Mouse (Mus musculus) CH12F3 (cell line): ENCODE results near the gene Ptpn13.

Experiments
- in situ Hi-C: fragments of 300-500 bp; cut with MboI; formaldehyde crosslinking; loops from 2 replicates; pipeline ENCODE4 v1.14.3; 2020; ENCODE audit warnings: low sequenced_read_pairs

Ptpn13 gene

GRCm38 (mm10) chr5:103453361-103454140 lies 28.6 kb downstream of the Ptpn13 start:
- in situ Hi-C loops: no loop called here

DNA sequence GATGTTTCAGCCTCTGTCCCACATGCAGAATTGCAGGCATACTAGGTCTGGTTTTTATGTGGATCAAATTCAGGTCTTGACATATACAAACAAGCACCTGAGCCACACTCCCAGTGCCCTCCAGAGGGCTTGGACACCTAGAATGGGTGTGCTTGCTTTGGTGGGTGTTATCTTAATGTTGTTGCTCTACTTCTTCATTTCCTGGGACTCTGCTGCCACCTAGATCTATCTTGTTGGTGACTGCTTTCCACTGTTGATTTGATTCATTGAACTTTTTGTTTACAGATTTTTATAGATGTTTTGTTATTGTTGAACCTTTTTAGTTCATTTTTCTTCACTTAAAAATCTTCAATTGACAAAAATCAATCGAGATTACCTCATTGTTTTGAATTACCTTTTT lies 31.8 kb downstream of the Ptpn13 start:
- in situ Hi-C loops: no loop called here

DNA sequence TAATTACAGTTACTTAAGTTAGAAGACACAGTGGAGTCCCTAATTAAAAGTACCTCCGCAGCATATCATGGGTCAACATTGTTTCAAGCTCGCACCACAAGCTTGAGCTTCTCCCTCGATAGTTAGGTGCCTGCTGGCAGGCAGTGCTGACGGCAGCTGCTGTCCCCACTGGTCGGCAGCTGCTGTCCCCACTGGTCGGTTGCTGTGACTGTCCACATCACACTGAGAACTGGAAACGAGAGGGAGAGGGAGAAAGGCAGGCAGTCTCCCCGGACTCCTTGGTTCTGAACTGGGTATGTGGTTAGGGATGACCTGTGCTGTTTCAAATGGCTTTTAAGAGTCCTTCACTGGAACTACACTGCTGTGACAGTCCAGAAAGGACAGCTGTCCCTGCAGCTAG lies 33.4 kb downstream of the Ptpn13 start:
- in situ Hi-C loops: no loop called here

GRCm38 (mm10) chr5:103458959-103459675 lies 34.1 kb downstream of the Ptpn13 start:
- in situ Hi-C loops: no loop called here

- in situ Hi-C loops: no loop called here
Measured at GRCm38 (mm10) chr5:103460903-103461302, 35.9 kb downstream of the Ptpn13 start.

DNA sequence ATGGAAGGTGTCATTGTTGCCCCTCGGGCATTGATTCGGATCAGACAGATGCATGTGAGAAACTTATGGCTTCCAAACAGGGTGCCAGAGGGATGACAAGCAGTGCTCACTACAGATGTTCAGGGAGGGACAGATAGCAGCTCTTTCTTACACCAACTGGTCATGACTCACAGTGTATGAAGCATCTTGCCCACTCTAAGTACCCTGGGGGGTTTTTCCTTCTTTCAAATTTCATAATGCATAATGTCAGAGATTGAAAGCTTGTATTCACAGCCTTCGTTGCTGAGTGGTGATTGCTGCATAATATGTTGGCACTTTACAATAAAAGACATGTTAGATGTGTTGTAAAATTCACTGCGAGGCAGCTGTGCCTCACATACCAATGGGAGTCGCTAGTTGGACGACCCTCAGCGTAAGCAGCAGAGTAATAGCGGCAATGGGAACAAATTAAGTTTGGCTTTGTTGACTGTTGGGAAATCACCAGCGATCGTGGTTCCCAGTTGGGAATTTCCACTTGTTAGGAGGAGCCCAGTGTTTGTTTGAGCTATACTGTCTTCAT lies 38.7 kb downstream of the Ptpn13 start:
- in situ Hi-C loops: no loop called here

DNA sequence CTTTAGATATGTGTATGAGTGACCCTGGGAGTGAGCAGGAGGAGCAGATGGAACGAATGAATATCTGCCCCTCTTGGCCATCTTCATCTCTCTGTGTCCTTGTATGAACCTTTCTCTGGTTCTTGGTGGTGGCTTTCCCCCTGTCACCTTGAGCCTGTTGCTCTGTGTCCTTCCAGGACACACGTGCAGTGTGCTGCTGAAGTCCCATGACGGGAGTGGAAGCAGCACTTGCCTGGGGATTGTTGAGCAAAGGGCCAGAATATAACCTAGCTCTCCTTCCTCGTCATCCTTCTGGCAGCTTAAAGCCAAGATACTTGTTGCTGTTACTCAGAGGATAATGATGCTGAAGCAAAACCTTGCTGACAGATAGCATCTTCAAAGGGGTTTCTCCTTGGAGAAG lies 39.3 kb downstream of the Ptpn13 start:
- in situ Hi-C loops: no loop called here

- in situ Hi-C loops: no loop called here
Measured at GRCm38 (mm10) chr5:103464771-103465170, 39.8 kb downstream of the Ptpn13 start.

GRCm38 (mm10) chr5:103472670-103473069 lies 47.7 kb downstream of the Ptpn13 start:
- in situ Hi-C loops: no loop called here

DNA sequence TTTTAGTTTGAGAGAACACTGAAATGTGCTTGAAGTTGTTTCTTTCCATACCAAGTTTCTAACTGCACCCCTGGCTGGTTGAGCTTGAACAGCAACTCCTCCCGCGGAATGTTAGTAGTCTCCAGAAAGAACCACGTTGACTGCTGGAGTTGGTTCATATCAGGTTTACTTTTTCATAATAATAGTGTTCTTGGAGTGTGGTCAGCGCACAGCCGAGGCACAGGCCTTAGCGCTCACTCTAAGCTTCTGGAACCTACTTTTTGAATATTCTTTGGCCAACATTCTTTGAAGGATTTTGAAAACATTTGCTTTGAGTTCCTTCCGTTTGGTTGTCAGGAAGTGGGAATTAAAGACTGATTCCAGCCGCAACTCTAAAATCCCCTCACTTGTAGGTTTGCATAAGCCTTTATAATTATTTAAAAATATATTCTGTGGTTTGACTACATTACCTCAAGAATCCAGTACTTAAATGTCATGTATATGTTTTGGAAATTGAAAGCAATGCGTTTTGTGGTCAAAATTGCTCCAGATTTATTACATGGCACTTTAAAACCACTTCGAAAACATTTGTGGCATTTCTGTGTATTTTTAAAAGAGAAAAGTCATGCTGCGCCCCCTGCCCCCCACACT lies 48.6 kb downstream of the Ptpn13 start:
- in situ Hi-C loops: no loop called here

GRCm38 (mm10) chr5:103474259-103474658 lies 49.3 kb downstream of the Ptpn13 start:
- in situ Hi-C loops: no loop called here

- in situ Hi-C loops: no loop called here
Measured at GRCm38 (mm10) chr5:103475503-103475902, 50.5 kb downstream of the Ptpn13 start.

- in situ Hi-C loops: no loop called here
Measured at GRCm38 (mm10) chr5:103479503-103479902, 54.5 kb downstream of the Ptpn13 start.

GRCm38 (mm10) chr5:103481222-103481621 lies 56.2 kb downstream of the Ptpn13 start:
- in situ Hi-C loops: no loop called here

GRCm38 (mm10) chr5:103487001-103487400 lies 62.0 kb downstream of the Ptpn13 start:
- in situ Hi-C loops: no loop called here

DNA sequence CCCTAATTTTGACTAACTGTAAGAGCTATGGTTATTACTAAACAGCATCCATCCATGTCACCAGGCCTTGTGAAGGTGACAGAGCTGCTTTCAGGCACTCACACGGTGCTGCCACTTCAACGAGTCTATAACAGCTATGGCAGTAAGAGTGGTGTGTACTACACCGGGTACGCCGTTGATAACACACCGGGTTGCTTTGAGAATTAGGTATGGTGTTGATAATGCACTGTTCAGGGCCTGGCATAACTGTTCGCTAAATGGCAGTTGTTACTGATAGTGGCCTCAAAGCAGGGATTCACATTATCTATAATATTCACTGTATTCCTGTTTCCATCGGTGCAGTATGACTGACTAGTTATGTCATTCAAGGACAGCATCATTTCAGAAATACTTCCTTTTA lies 66.0 kb downstream of the Ptpn13 start:
- in situ Hi-C loops: no loop called here

DNA sequence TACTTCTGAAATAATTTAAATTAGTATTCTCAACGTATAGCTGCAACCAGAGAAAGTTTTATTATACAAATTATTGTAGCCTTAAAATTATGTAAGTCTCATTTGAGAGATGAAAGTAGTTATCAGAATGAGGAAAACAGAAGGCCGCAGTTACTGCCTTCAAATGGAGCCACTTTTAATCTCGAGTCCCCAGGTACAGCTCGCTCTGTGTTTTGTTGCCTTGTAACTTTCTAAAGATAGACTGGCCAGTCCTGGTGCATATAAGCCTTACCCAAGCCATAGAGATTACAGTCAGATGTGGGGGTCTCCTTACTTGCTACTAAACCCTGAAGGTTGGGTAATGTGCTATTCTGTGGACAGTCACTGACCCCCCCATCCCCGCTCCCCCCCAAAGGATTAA lies 66.8 kb downstream of the Ptpn13 start:
- in situ Hi-C loops: no loop called here

- in situ Hi-C loops: no loop called here
Measured at GRCm38 (mm10) chr5:103497061-103497460, 72.1 kb downstream of the Ptpn13 start.

DNA sequence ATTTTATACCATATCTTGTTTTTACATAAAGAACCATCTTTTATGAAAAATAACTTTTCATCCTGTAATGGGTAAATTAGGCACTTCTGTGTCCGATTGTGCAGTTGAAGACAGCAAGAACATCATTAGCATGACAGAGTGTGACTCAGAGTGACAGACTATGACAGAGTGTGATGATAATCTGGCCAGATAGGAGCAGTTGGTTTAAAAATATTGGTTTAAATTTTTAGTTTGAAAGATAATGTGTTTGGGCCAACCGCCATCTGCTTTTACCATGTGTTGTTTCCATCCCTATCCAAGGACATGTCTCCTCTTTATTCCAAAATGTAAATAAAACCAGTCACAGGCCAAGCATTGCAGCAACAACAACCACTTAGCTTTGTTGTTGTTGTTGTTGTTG lies 72.5 kb downstream of the Ptpn13 start:
- in situ Hi-C loops: no loop called here

GRCm38 (mm10) chr5:103499305-103499704 lies 74.3 kb downstream of the Ptpn13 start:
- in situ Hi-C loops: no loop called here

GRCm38 (mm10) chr5:103501076-103501475 lies 76.1 kb downstream of the Ptpn13 start:
- in situ Hi-C loops: no loop called here

DNA sequence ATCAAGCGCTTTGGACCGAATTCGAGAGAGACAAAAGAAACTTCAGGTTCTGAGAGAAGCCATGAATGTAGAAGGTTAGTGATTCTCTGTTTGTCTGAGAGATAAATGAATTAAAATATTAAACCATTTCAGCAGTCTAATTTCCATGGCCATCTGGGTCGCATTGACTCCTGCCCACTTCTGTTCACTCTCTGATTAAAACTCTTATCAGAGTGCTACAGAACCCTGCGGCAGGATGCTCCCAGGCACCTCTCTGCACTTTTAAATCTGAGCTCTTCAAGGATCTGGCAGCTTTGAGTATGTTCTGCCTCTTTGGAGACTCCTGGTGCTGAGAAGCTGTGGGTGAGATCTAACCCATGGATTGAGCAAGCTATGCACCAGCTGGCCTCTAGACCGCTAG lies 76.8 kb downstream of the Ptpn13 start:
- in situ Hi-C loops: no loop called here
